Mouse (Mus musculus): ENCODE data around the gene Tm9sf3. TPM values are rescaled to one million over a fixed set of nuclear protein-coding genes. Genes with fewer than 3 reads are reported as not detected.

Tm9sf3 gene
- total and polyA plus RNA-seq, 2 experiments from 2014 or later = 63.2 to 128 TPM

DNA sequence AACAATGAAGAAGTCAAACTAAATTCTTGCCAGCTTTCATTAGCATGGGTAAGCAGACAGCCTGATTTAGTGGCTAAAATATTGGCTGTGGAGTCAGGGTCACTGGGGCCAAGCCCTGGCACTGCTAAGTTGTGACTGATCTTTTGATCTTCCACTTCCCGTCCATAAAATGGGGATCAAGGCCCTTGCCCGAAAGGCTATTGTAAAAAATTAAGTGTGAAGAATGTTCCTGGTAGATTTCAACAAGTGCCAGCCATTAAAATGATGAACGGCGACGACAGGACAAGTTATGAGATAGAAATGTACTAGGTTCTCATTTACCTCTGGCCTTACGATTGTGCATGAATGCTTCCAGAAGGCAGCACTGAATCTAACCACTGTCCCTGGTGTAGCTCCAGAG lies 38.1 kb upstream of the Tm9sf3 start:
- Histone ChIP-seq H3K4me3 (ENCODE audit: low read depth, low read length) (no peak overlapping the region), H3K27ac (ENCODE audit: low read depth, low read length) (no peak overlapping the region), H3K4me2 (ENCODE audit: low read depth, low read length, poor library complexity, severe bottlenecking) (no peak overlapping the region), H3K4me1 (ENCODE audit: insufficient read depth, low read length) (no peaks in the 10 kb centered on the region), H3K36me3 (ENCODE audit: insufficient read depth, low read length) (no peaks in the 10 kb centered on the region), H3K9ac (replicated peaks; ENCODE audit: low read length, poor library complexity, severe bottlenecking) (no peak overlapping the region), H3K9me3 (ENCODE audit: low read length) (no peaks in the 10 kb centered on the region), H3K27me3 (ENCODE audit: insufficient read depth, low read length) (no peaks in the 10 kb centered on the region)
- no peak for DNase-seq (ENCODE audit: low spot score)
- no peak for TF ChIP-seq CTCF (IDR thresholded peaks at IDR 0.05)
- 72% methylated on average over 6 of the region's 6 CpGs for WGBS
- ATAC-seq (ENCODE audit: low FRiP score) = no peak

DNA sequence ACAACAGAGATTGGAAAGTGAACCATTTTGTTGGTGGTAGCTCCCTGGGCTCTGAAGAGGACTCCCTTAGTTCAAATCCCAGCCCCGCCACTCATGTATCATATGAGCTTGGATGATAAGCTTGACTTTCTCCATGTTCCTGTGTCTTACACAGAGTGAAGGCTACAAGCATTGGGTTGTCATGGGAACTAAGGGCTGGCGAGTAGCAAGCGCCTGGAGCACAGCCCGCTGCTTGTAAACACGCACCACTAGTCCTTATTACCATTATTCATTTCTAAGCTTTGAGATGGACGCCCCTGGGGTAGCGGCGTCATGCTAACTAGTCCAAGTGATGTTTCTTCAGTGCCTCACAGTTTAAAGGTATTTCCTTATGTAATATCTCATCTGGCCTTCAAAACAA lies 35.6 kb upstream of the Tm9sf3 start:
- Histone ChIP-seq H3K36me3 (ENCODE audit: insufficient read depth, low read length) (no peaks in the 10 kb centered on the region), H3K4me1 (ENCODE audit: insufficient read depth, low read length) (no peaks in the 10 kb centered on the region), H3K27me3 (ENCODE audit: insufficient read depth, low read length) (no peaks in the 10 kb centered on the region), H3K9me3 (ENCODE audit: low read length) (no peaks in the 10 kb centered on the region), H3K27ac (ENCODE audit: low read depth, low read length) (no peak overlapping the region), H3K9ac (replicated peaks; ENCODE audit: low read length, poor library complexity, severe bottlenecking) (no peak overlapping the region), H3K4me3 (ENCODE audit: low read depth, low read length) (no peak overlapping the region), H3K4me2 (ENCODE audit: low read depth, low read length, poor library complexity, severe bottlenecking) (no peak overlapping the region)
- DNase-seq (ENCODE audit: low spot score) (no peak), ATAC-seq (ENCODE audit: low FRiP score) (no peak)
- no peak for TF ChIP-seq CTCF (IDR thresholded peaks at IDR 0.05)
- 77% methylated on average over 8 of the region's 8 CpGs for WGBS

DNA sequence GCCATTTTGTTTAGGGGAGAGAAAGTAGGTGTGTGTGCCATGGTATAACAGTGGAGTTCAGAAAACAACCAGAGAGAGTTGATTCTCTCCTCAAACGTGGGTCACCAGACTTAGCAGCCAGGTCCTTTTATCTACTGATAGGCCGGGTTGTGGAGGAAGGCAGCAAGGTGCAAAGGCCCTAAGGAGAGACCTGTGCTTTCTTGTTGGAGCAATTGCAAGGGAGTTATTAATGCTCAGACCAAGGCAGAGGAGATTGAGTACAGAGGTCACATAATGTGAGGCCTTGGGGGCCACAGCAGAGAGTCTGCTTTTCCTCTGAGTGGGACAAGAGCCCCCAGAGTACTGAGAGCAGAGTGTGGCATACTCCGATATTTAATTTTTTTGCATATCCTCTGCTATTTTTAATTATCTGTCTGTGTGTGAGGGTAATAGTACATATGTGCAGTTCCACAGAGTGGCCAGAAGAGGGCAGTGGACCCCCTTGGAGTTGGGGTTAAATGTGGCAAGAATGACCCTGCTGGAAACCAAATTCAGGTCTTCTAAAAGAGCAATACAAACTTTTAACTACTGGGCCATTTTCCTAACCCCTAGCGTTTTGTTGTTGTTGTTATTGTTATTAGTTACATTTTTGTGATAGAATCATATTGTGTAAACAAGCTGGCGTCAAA lies 27.3 kb upstream of the Tm9sf3 start:
- Histone ChIP-seq H3K4me2 (ENCODE audit: low read depth, low read length, poor library complexity, severe bottlenecking) (no peak overlapping the region), H3K4me3 (ENCODE audit: low read depth, low read length) (no peak overlapping the region), H3K4me1 (ENCODE audit: insufficient read depth, low read length) (no peaks in the 10 kb centered on the region), H3K9ac (replicated peaks; ENCODE audit: low read length, poor library complexity, severe bottlenecking) (no peak overlapping the region), H3K27me3 (ENCODE audit: insufficient read depth, low read length) (no peaks in the 10 kb centered on the region), H3K36me3 (ENCODE audit: insufficient read depth, low read length) (no peaks in the 10 kb centered on the region), H3K9me3 (ENCODE audit: low read length) (no peaks in the 10 kb centered on the region), H3K27ac (ENCODE audit: low read depth, low read length) (no peak overlapping the region)
- no peak for DNase-seq (ENCODE audit: low spot score)
- peak; percentile 66 for TF ChIP-seq CTCF (IDR thresholded peaks at IDR 0.05)
- no peak for ATAC-seq (ENCODE audit: low FRiP score)
- WGBS = 69% methylated on average over 5 of the region's 5 CpGs

DNA sequence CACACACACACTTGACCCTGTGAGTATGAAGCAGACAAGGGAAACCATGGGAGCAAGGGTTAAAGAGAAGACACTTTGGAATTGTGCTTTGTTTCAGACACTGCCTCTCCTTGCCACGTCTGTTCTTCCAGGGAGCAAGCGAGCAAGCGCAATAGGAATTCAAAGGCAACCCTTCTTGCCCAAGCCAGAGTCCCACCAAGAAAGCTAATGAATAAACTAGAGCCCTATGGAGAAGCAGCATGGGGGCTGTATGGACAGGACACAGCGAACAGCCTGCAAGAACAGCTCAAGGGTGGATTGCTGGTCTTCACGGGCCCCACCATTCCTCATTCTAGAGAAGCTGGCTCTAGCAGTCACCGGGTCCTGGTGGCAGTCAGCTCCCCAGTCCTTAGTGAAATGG lies 24.8 kb upstream of the Tm9sf3 start:
- DNase-seq (ENCODE audit: low spot score) = no peak
- WGBS = 74% methylated on average over 6 of the region's 6 CpGs

DNA sequence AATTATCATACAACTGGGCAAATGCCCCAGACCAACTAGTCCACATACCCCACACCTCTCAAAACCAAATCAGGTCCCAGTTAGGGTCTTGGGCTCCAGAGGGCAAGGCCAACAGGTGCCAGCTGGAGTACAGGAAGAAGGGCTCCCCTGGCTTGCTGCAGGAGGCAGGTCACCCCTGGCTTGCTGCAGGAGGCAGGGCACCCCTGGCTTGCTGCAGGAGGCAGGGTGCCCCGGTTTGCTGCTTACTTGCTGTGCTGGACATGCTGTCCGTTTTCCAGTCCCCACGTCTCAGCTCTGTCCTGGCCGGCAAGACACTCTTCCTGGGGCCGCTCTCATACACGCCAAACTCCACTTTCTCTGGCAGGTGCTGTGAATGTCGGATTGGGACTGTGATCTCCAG lies 23.4 kb upstream of the Tm9sf3 start:
- Histone ChIP-seq H3K9ac (replicated peaks; ENCODE audit: low read length, poor library complexity, severe bottlenecking) (no peak overlapping the region), H3K27ac (ENCODE audit: low read depth, low read length) (no peak overlapping the region), H3K4me3 (ENCODE audit: low read depth, low read length) (no peak overlapping the region), H3K36me3 (ENCODE audit: insufficient read depth, low read length) (no peaks in the 10 kb centered on the region), H3K9me3 (ENCODE audit: low read length) (no peaks in the 10 kb centered on the region), H3K4me1 (ENCODE audit: insufficient read depth, low read length) (no peaks in the 10 kb centered on the region), H3K27me3 (ENCODE audit: insufficient read depth, low read length) (no peaks in the 10 kb centered on the region), H3K4me2 (ENCODE audit: low read depth, low read length, poor library complexity, severe bottlenecking) (no peak overlapping the region)
- no peak for TF ChIP-seq CTCF (IDR thresholded peaks at IDR 0.05)
- ATAC-seq (ENCODE audit: low FRiP score) (no peak), DNase-seq (ENCODE audit: low spot score) (no peak)
- 89% methylated on average over 7 of the region's 7 CpGs for WGBS

More for the DNA sequence above, 24.8 kb upstream of the Tm9sf3 start:
- Histone ChIP-seq H3K27me3 (ENCODE audit: insufficient read depth, low read length) (no peaks in the 10 kb centered on the region), H3K4me3 (ENCODE audit: low read depth, low read length) (no peak overlapping the region), H3K4me2 (ENCODE audit: low read depth, low read length, poor library complexity, severe bottlenecking) (no peak overlapping the region), H3K4me1 (ENCODE audit: insufficient read depth, low read length) (no peaks in the 10 kb centered on the region), H3K9ac (replicated peaks; ENCODE audit: low read length, poor library complexity, severe bottlenecking) (no peak overlapping the region), H3K9me3 (ENCODE audit: low read length) (no peaks in the 10 kb centered on the region), H3K27ac (ENCODE audit: low read depth, low read length) (no peak overlapping the region), H3K36me3 (ENCODE audit: insufficient read depth, low read length) (no peaks in the 10 kb centered on the region)
- no peak for ATAC-seq (ENCODE audit: low FRiP score)
- TF ChIP-seq CTCF (IDR thresholded peaks at IDR 0.05) = no peak

DNA sequence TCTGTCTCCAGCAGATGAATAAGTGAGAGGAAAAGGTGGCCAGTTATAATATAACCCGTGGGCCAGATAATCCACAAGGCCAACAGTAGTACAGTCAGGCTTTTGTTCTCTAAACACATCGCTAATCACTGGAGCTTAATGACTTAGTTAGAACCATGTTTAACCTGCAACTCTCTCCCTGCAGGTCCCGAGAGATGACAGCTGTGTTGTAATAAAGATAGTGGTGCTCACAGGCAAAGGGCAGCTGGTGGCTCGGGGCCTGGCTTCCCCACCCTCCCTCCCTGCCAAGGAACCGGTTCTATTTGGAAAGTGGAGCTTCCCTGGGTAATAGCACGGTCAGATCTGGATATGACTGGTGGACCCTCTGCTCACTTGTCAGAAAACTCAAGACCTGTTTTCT lies 20.7 kb upstream of the Tm9sf3 start:
- no peaks in the 10 kb centered on the region for H3K27me3 ChIP-seq (ENCODE audit: insufficient read depth, low read length)
- 67% methylated on average over 6 of the region's 6 CpGs for WGBS
- no peak overlapping the region for H3K4me2 ChIP-seq (ENCODE audit: low read depth, low read length, poor library complexity, severe bottlenecking)
- H3K4me1 ChIP-seq (ENCODE audit: insufficient read depth, low read length) = no peaks in the 10 kb centered on the region
- DNase-seq (ENCODE audit: low spot score) (no peak), ATAC-seq (ENCODE audit: low FRiP score) (no peak)
- H3K36me3 ChIP-seq (ENCODE audit: insufficient read depth, low read length) = no peaks in the 10 kb centered on the region
- H3K9me3 ChIP-seq (ENCODE audit: low read length) = no peaks in the 10 kb centered on the region
- no peak overlapping the region for H3K27ac ChIP-seq (ENCODE audit: low read depth, low read length)
- no peak overlapping the region for H3K4me3 ChIP-seq (ENCODE audit: low read depth, low read length)
- no peak for TF ChIP-seq CTCF (IDR thresholded peaks at IDR 0.05)
- no peak overlapping the region for H3K9ac ChIP-seq (replicated peaks; ENCODE audit: low read length, poor library complexity, severe bottlenecking)
